Mouse (Mus musculus) heart, postnatal 4 days (tissue): ENCODE measurements around the gene Snrpn. TPM values are rescaled to one million over a fixed set of nuclear protein-coding genes. Genes with fewer than 3 reads are reported as not detected.

Experiments
- total RNA-seq, 2 experiments: library from RNA; stranded (reverse); gene quantifications; 2 replicates each; pipeline ENCODE4 v1.2.3; 2021

Gene Snrpn
- total RNA-seq, 2 experiments from 2014 or later: 86.5 to 97.4 TPM

Other genes starting within 250 kb of the Snrpn start
- gene Snurf, start 135.2 kb downstream of the Snrpn start, total RNA-seq: 100 to 1,000 TPM; 246 to 273 TPM
- 10 to 100 TPM; 10.3 to 10.5 TPM for gene Gm38393, start 135.2 kb downstream of the Snrpn start, total RNA-seq